Mouse (Mus musculus): ENCODE results near the gene Fign.
A peak's percentile ranks its signal among the peaks of the same experiment; 100 is the strongest.

The Fign gene

GRCm38 (mm10) chr2:64059477-64059876, 38.4 kb downstream of the Fign start:
- DNase-seq (ENCODE audit: low spot score): no peak

GRCm38 (mm10) chr2:64048142-64048541, 49.7 kb downstream of the Fign start:
- no peak for DNase-seq (ENCODE audit: low spot score)

GRCm38 (mm10) chr2:64043099-64043498, 54.7 kb downstream of the Fign start:
- no peak for DNase-seq (ENCODE audit: low spot score)

- peak; percentile 6 for DNase-seq (ENCODE audit: low spot score)
Observed at GRCm38 (mm10) chr2:64035393-64035792, 62.4 kb downstream of the Fign start.

GRCm38 (mm10) chr2:64033871-64034270, 64.0 kb downstream of the Fign start:
- DNase-seq (ENCODE audit: low spot score): no peak

- DNase-seq (ENCODE audit: low spot score): no peak
Observed at GRCm38 (mm10) chr2:64025961-64026360, 71.9 kb downstream of the Fign start.

GRCm38 (mm10) chr2:63994304-63995023, 103.4 kb downstream of the Fign start:
- no peak for DNase-seq (ENCODE audit: low spot score)

GRCm38 (mm10) chr2:63985426-63985825, 112.4 kb downstream of the Fign start:
- DNase-seq (ENCODE audit: low spot score): no peak

GRCm38 (mm10) chr2:63982351-63982751, 115.5 kb downstream of the Fign start:
- peak; percentile 48 for DNase-seq (ENCODE audit: low spot score)

GRCm38 (mm10) chr2:63981449-63981848, 116.4 kb downstream of the Fign start:
- DNase-seq (ENCODE audit: low spot score): no peak

- no peak for DNase-seq (ENCODE audit: low spot score)
Observed at GRCm38 (mm10) chr2:63969633-63970032, 128.2 kb downstream of the Fign start.

- no peak for DNase-seq (ENCODE audit: low spot score)
Observed at GRCm38 (mm10) chr2:63931041-63931440, 166.8 kb downstream of the Fign start.

GRCm38 (mm10) chr2:63926481-63927097, 171.2 kb downstream of the Fign start:
- no peak for DNase-seq (ENCODE audit: low spot score)

- peak; percentile 26 for DNase-seq (ENCODE audit: low spot score)
Observed at GRCm38 (mm10) chr2:63925721-63926235, 172.1 kb downstream of the Fign start.
